Mouse (Mus musculus): ENCODE results near the gene Gpr135. TPM values are rescaled to one million over a fixed set of nuclear protein-coding genes. Genes with fewer than 3 reads are reported as not detected.
A peak's percentile ranks its signal among the peaks of the same experiment; 100 is the strongest.

The Gpr135 gene
- polyA plus RNA-seq, 1 experiment from 2014 or later = 0.55 TPM

DNA sequence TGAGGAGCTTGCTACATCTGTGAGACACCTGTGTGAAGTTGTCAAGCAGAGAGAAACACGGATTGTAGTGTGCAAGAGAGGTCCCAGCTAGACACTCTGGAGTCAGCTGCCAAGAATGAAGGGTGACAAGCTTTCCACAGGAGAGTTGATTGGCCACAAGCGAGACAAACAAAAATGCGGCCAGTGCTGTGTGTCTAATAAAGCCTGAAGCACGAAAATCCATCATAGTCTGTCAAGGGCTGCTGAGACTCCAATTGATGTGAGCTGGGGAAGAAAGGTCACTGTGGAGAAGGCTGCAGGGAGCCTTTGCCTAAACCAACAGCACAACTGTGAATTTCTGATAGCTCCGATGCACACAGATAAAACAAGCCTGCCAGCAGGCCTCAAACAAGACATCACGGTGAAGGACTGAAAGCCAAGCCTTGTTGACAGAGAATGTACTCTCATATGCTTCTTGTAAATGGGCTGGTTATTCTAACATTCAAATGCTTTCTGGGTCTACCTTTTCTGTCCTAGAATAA is 45.6 kb downstream of the Gpr135 start:
- DNase-seq (ENCODE audit: low spot score) = no peak
- H3K9me3 ChIP-seq (ENCODE audit: low read length) = no peaks in the 10 kb centered on the region
- no peak overlapping the region for H3K4me2 ChIP-seq (replicated peaks; ENCODE audit: low read depth, low read length)
- TF ChIP-seq EP300 (IDR thresholded peaks at IDR 0.05) (no peak), CTCF (IDR thresholded peaks at IDR 0.05) (no peak)
- WGBS = 52% methylated on average over 6 of the region's 6 CpGs
- H3K27me3 ChIP-seq (replicated peaks; ENCODE audit: insufficient read depth, low read length) = no peaks in the 10 kb centered on the region
- no peak overlapping the region for H3K27ac ChIP-seq (ENCODE audit: low read length)
- no peaks in the 10 kb centered on the region for H3K4me1 ChIP-seq (ENCODE audit: insufficient read depth, low read depth, low read length)
- no peak for ATAC-seq
- no peaks in the 10 kb centered on the region for H3K36me3 ChIP-seq (ENCODE audit: insufficient read depth, low read length)
- no peak overlapping the region for H3K9ac ChIP-seq (replicated peaks; ENCODE audit: low read depth)
- H3K4me3 ChIP-seq (ENCODE audit: low read depth, low read length) = no peak overlapping the region

DNA sequence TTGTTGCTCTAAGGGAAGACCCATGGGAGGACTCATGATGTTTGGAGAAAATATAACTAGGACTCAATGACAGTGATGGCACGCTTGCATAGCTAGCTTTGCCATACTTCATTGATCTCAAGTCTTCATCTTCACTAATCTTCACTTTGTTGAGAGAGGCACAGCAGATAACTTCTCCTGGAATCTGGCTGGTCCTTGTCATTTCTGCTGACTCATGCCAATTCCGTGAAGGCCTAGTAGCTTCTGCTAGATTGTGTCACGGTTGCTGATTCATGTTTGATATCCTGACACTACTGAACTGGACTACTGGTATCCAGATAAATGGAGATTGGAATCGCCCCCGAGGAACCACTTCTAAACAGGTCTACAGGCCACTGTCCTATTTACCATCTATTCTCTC is 47.4 kb downstream of the Gpr135 start:
- Histone ChIP-seq H3K36me3 (ENCODE audit: insufficient read depth, low read length) (no peaks in the 10 kb centered on the region), H3K4me3 (ENCODE audit: low read depth, low read length) (no peak overlapping the region), H3K9me3 (ENCODE audit: low read length) (no peaks in the 10 kb centered on the region), H3K27me3 (replicated peaks; ENCODE audit: insufficient read depth, low read length) (no peaks in the 10 kb centered on the region), H3K27ac (ENCODE audit: low read length) (no peak overlapping the region), H3K4me2 (replicated peaks; ENCODE audit: low read depth, low read length) (no peak overlapping the region), H3K9ac (replicated peaks; ENCODE audit: low read depth) (no peak overlapping the region), H3K4me1 (ENCODE audit: insufficient read depth, low read depth, low read length) (no peaks in the 10 kb centered on the region)
- ATAC-seq = no peak
- no peak for DNase-seq (ENCODE audit: low spot score)
- TF ChIP-seq EP300 (IDR thresholded peaks at IDR 0.05) (no peak), CTCF (IDR thresholded peaks at IDR 0.05) (no peak)
- 96% methylated on average over 5 of the region's 5 CpGs for WGBS

DNA sequence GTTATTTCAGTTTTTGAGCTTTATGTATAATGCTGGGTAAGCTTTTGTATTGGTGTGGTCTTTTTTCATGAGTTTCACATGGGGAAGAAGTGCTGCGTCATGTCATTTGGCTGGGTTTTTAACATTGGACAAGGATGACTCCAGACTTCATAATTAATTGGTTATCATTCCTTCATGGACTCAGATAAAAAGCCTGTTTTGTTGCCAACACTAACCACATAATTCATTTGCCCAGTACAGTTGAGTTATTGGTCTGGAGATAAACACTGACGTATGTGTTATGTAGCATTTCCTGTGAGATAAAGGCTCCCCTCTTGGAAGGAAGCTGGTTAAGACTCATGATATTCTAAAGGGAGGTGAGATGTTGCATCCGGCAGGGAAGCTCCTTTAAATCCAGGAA is 48.1 kb downstream of the Gpr135 start:
- Histone ChIP-seq H3K9me3 (ENCODE audit: low read length) (no peaks in the 10 kb centered on the region), H3K9ac (replicated peaks; ENCODE audit: low read depth) (no peak overlapping the region), H3K27me3 (replicated peaks; ENCODE audit: insufficient read depth, low read length) (no peaks in the 10 kb centered on the region), H3K27ac (ENCODE audit: low read length) (no peak overlapping the region), H3K4me3 (ENCODE audit: low read depth, low read length) (no peak overlapping the region), H3K36me3 (ENCODE audit: insufficient read depth, low read length) (no peaks in the 10 kb centered on the region), H3K4me1 (ENCODE audit: insufficient read depth, low read depth, low read length) (no peaks in the 10 kb centered on the region), H3K4me2 (replicated peaks; ENCODE audit: low read depth, low read length) (no peak overlapping the region)
- ATAC-seq = no peak
- 56% methylated on average over 3 of the region's 3 CpGs for WGBS
- DNase-seq (ENCODE audit: low spot score) = no peak
- no peak for TF ChIP-seq CTCF (IDR thresholded peaks at IDR 0.05)
- TF ChIP-seq EP300 (IDR thresholded peaks at IDR 0.05) = no peak

DNA sequence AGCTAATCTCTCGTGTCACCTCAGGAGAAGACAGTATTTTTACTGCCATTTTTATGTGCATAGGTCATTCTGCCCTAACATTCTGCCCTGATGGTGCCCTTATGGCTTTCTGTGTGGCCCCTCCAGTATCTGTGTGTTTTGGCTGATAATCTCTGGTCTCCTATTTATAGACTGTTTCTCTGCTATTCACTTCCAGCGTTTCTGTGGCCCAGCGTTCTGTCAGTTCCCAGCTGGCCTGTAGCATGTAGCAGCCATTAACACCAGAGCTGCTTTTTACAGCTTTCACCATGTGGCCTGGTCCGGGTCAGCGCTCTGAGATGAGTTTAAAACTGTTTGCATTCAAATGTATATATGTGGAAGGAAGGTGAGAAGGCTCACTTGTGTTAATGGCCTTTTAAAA is 49.4 kb downstream of the Gpr135 start:
- H3K4me2 ChIP-seq (replicated peaks; ENCODE audit: low read depth, low read length) = no peak overlapping the region
- 29% methylated on average over 5 of the region's 5 CpGs for WGBS
- DNase-seq (ENCODE audit: low spot score) = peak; percentile 46
- H3K4me1 ChIP-seq (ENCODE audit: insufficient read depth, low read depth, low read length) = no peaks in the 10 kb centered on the region
- no peaks in the 10 kb centered on the region for H3K27me3 ChIP-seq (replicated peaks; ENCODE audit: insufficient read depth, low read length)
- H3K4me3 ChIP-seq (ENCODE audit: low read depth, low read length) = no peak overlapping the region
- H3K9me3 ChIP-seq (ENCODE audit: low read length) = no peaks in the 10 kb centered on the region
- no peak overlapping the region for H3K27ac ChIP-seq (ENCODE audit: low read length)
- ATAC-seq = peak; percentile 35; the same call in 1 of the 2 replicates
- no peak for TF ChIP-seq EP300 (IDR thresholded peaks at IDR 0.05)
- TF ChIP-seq CTCF (IDR thresholded peaks at IDR 0.05) = no peak
- no peaks in the 10 kb centered on the region for H3K36me3 ChIP-seq (ENCODE audit: insufficient read depth, low read length)
- no peak overlapping the region for H3K9ac ChIP-seq (replicated peaks; ENCODE audit: low read depth)

DNA sequence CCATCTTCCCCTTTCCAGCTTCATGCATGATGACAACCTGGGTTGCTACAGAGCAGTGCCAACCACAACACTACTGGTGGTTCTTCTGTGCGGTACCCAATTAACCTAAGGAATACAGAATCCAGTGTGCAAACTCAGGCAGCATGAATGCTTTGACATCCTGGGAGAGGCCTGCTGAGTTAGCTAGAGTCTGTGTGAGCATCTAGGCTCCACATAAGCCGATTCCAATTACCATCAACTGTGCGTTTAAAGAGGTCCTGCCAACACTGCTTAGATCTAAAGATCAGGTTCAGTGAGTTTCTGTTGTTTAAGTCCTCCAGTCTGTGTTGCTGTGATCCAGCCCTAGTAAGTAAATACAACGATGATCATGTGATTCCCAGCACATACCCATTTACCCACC is 50.6 kb downstream of the Gpr135 start:
- Histone ChIP-seq H3K4me3 (ENCODE audit: low read depth, low read length) (no peak overlapping the region), H3K4me1 (ENCODE audit: insufficient read depth, low read depth, low read length) (no peaks in the 10 kb centered on the region), H3K4me2 (replicated peaks; ENCODE audit: low read depth, low read length) (no peak overlapping the region), H3K36me3 (ENCODE audit: insufficient read depth, low read length) (no peaks in the 10 kb centered on the region), H3K9me3 (ENCODE audit: low read length) (no peaks in the 10 kb centered on the region), H3K27me3 (replicated peaks; ENCODE audit: insufficient read depth, low read length) (no peaks in the 10 kb centered on the region), H3K27ac (ENCODE audit: low read length) (no peak overlapping the region), H3K9ac (replicated peaks; ENCODE audit: low read depth) (no peak overlapping the region)
- ATAC-seq (no peak), DNase-seq (ENCODE audit: low spot score) (no peak)
- TF ChIP-seq EP300 (IDR thresholded peaks at IDR 0.05) (no peak), CTCF (IDR thresholded peaks at IDR 0.05) (no peak)
- 84% methylated on average over 4 of the region's 4 CpGs for WGBS

Other genes with a start within 250 kb of the Gpr135 start
- gene Daam1, start 240.0 kb downstream of the Gpr135 start, polyA plus RNA-seq (2015; fragmentation: Nextera tagmentation; extraction: Ambion mirVana) = 11.0 and 12.1 TPM in 2 replicates
- 10.7 and 11.7 TPM in 2 replicates for gene L3hypdh, start 14.3 kb upstream of the Gpr135 start, polyA plus RNA-seq (2015; fragmentation: Nextera tagmentation; extraction: Ambion mirVana)
- 73.2 and 78.8 TPM in 2 replicates for gene Jkamp, start 14.5 kb upstream of the Gpr135 start, polyA plus RNA-seq (2015; fragmentation: Nextera tagmentation; extraction: Ambion mirVana)
- gene Ccdc175, start 113.9 kb upstream of the Gpr135 start, polyA plus RNA-seq (2015; fragmentation: Nextera tagmentation; extraction: Ambion mirVana) = not detected in 2 replicates

Data from lung, postnatal 0 days (tissue).